19 mouse cellular contexts compared by ENCODE assay signal in the genomic region with DNA sequence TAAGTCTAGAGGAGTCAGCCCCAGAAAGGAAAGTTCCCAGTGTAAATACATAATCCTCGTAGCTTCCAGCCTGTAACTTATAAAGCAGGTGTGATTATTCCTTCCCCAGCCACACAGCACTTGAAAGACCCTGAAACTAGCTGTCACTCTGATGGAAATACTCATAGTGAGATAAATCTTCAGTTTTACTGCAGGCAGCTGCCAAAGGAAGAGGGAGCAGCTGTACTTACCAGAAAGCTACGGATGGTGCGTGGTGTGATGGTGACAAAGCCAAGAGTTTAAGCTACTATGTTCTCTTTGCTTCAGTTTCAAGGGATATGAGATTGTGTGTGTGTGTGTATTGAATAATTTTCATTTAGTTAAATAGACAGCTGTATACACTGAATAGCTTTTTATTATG.
DNase-seq lines count a peak whose midpoint lies in the region; ATAC-seq and TF ChIP-seq lines count a peak whose summit lies in the region.
"Had no signal": no experiment of that assay in that cellular context is flagged by ENCODE, and none has a peak within 500 bp of the region (broad histone marks: within the 10 kb centered on the region; RNA-seq: fewer than 3 reads in every experiment).

No protein-coding gene starts in this region.

- peak; percentile 18 for DNase-seq in layer of hippocampus, adult 11-12 months (ENCODE audit: low spot score)
- no peak for DNase-seq in layer of hippocampus, adult 9-10 months (ENCODE audit: low spot score)
- peak; percentile 51 for DNase-seq in brain, adult 2 months (ENCODE audit: low read depth, low spot score)
- DNase-seq in forebrain, postnatal 0 days: peak; percentile 43
- no peak for DNase-seq in limb, embryonic 10.5 days (ENCODE audit: low spot score)
- DNase-seq in heart, adult 9 months (ENCODE audit: low spot score in 2 of 2): no peak
- no peak for DNase-seq in ovary, adult 18-20 months (ENCODE audit: low spot score)
- DNase-seq: cerebellum, adult 9-11 months; heart, postnatal 14 days; kidney, adult 11 months; kidney, postnatal 14 days; liver, embryonic 13.5 days; lung, postnatal 10 days; thymus, postnatal 14 days had no signal

- ATAC-seq in forebrain, postnatal 0 days: peak; percentile 73
- ATAC-seq in erythroblast, adult 5-6 weeks (replicated peaks; ENCODE audit: low FRiP score, poor library complexity, severe bottlenecking): no peak
- ATAC-seq: hindbrain, embryonic 16.5 days had no signal

- no peak overlapping the region for H3K4me2 ChIP-seq in forebrain, postnatal 0 days (ENCODE audit: low read depth)
- H3K4me2 ChIP-seq: liver, embryonic 13.5 days had no signal

- H3K9ac ChIP-seq in forebrain, postnatal 0 days: no peak overlapping the region
- H3K9ac ChIP-seq: liver, embryonic 13.5 days had no signal

- H3K36me3 ChIP-seq in forebrain, postnatal 0 days (ENCODE audit: insufficient read depth): no peaks in the 10 kb centered on the region
- no peaks in the 10 kb centered on the region for H3K36me3 ChIP-seq in limb, embryonic 10.5 days
- H3K36me3 ChIP-seq: heart, embryonic 10.5 days; liver, embryonic 13.5 days; midbrain, embryonic 10.5 days had no signal

- no peaks in the 10 kb centered on the region for H3K4me1 ChIP-seq in forebrain, postnatal 0 days (ENCODE audit: insufficient read depth)
- 0 out of 2 replicates have a peak, but pooled peaks cover 6% of the 10 kb centered on the region for H3K4me1 ChIP-seq in limb, embryonic 10.5 days
- H3K4me1 ChIP-seq: heart, embryonic 10.5 days; liver, embryonic 13.5 days had no signal

- no peak overlapping the region for H3K27ac ChIP-seq in forebrain, postnatal 0 days (ENCODE audit: low read depth, low read length)
- H3K27ac ChIP-seq in limb, embryonic 10.5 days: peak overlapping the region; percentile 47
- H3K27ac ChIP-seq: heart, embryonic 10.5 days; liver, embryonic 13.5 days; midbrain, embryonic 10.5 days had no signal

- no peak for TF ChIP-seq CTCF in forebrain, postnatal 0 days (IDR thresholded peaks at IDR 0.05; ENCODE audit: low read depth)

- no peaks in the 10 kb centered on the region for H3K9me3 ChIP-seq in forebrain, postnatal 0 days (ENCODE audit: low read length)
- H3K9me3 ChIP-seq in limb, embryonic 10.5 days (replicated peaks): no peaks in the 10 kb centered on the region
- H3K9me3 ChIP-seq: heart, embryonic 10.5 days; liver, embryonic 13.5 days; midbrain, embryonic 10.5 days had no signal

- no peaks in the 10 kb centered on the region for H3K27me3 ChIP-seq in forebrain, postnatal 0 days (ENCODE audit: insufficient read depth, low read length)
- no peaks in the 10 kb centered on the region for H3K27me3 ChIP-seq in limb, embryonic 10.5 days (ENCODE audit: low read depth, poor library complexity, severe bottlenecking)
- H3K27me3 ChIP-seq: liver, embryonic 13.5 days had no signal

- 23% methylated on average over 3 of the region's 3 CpGs for whole genome bisulfite sequencing in forebrain, postnatal 0 days
- 50% methylated on average over 3 of the region's 3 CpGs for WGBS in limb, embryonic 10.5 days

- H3K4me3 ChIP-seq in forebrain, postnatal 0 days (ENCODE audit: low read depth, low read length): no peak overlapping the region
- no peak overlapping the region for H3K4me3 ChIP-seq in limb, embryonic 10.5 days
- H3K4me3 ChIP-seq: heart, embryonic 10.5 days; liver, embryonic 13.5 days; midbrain, embryonic 10.5 days; myocyte had no signal

Comparison
In these comparisons a context has a peak if more than half of its experiments do, and no peak if none do; other contexts are left out.
1. DNase-seq: peak in layer of hippocampus, adult 11-12 months (single experiment), brain, adult 2 months (single experiment) and forebrain, postnatal 0 days (single experiment); none in layer of hippocampus, adult 9-10 months (single experiment), limb, embryonic 10.5 days (single experiment), heart, adult 9 months (0 of 2) and ovary, adult 18-20 months (single experiment).